Mouse (Mus musculus) testis, postnatal 14 days (tissue): ENCODE data around the gene Tjp3.

Experiments
- DNase-seq: peaks from one replicate; pipeline ENCODE4 v3.0.0; 2021; ENCODE audit warnings: low spot score

The Tjp3 gene

GRCm38 (mm10) chr10:81291511-81292104 is at the start of gene Tjp3:
Tjp3 (minus strand) TSS chr10:81291581.
- no peak for DNase-seq

- no peak for DNase-seq
Observed at GRCm38 (mm10) chr10:81340551-81341332, 49.4 kb upstream of the Tjp3 start.

GRCm38 (mm10) chr10:81336558-81336957 is 45.2 kb upstream of the Tjp3 start:
- DNase-seq = no peak

GRCm38 (mm10) chr10:81335393-81336340 is 44.3 kb upstream of the Tjp3 start:
- DNase-seq = no peak

- no peak for DNase-seq
Observed at GRCm38 (mm10) chr10:81334324-81334723, 42.9 kb upstream of the Tjp3 start.

- no peak for DNase-seq
Observed at GRCm38 (mm10) chr10:81332277-81332676, 40.9 kb upstream of the Tjp3 start.

GRCm38 (mm10) chr10:81330007-81330406 is 38.6 kb upstream of the Tjp3 start:
- no peak for DNase-seq

GRCm38 (mm10) chr10:81329194-81329975 is 38.0 kb upstream of the Tjp3 start:
- DNase-seq = no peak

GRCm38 (mm10) chr10:81328386-81328785 is 37.0 kb upstream of the Tjp3 start, which contains the start of gene Tbxa2r:
Tbxa2r (plus strand) TSS chr10:81328731.
- DNase-seq = peak; percentile 66

GRCm38 (mm10) chr10:81327959-81328358 is 36.6 kb upstream of the Tjp3 start:
- no peak for DNase-seq

- DNase-seq = no peak
Observed at GRCm38 (mm10) chr10:81326858-81327257, 35.5 kb upstream of the Tjp3 start.

- no peak for DNase-seq
Observed at GRCm38 (mm10) chr10:81325781-81326180, 34.4 kb upstream of the Tjp3 start.

GRCm38 (mm10) chr10:81325176-81325575 is 33.8 kb upstream of the Tjp3 start:
- DNase-seq = no peak

GRCm38 (mm10) chr10:81323791-81324530 is 32.6 kb upstream of the Tjp3 start:
- no peak for DNase-seq

- DNase-seq = no peak
Observed at GRCm38 (mm10) chr10:81323141-81323775, 31.9 kb upstream of the Tjp3 start.

- DNase-seq = no peak
Observed at GRCm38 (mm10) chr10:81322444-81322843, 31.1 kb upstream of the Tjp3 start.

- DNase-seq = no peak
Observed at GRCm38 (mm10) chr10:81321436-81321835, 30.1 kb upstream of the Tjp3 start.

GRCm38 (mm10) chr10:81320550-81321347 is 29.4 kb upstream of the Tjp3 start, which contains the start of gene Cactin:
Cactin (plus strand) TSS chr10:81321103.
- peak; percentile 100 for DNase-seq

GRCm38 (mm10) chr10:81319741-81320549 is 28.6 kb upstream of the Tjp3 start:
- DNase-seq = peak; percentile 58
